Mouse (Mus musculus): ENCODE results near the gene Gpr146. TPM values are rescaled to one million over a fixed set of nuclear protein-coding genes. Genes with fewer than 3 reads are reported as not detected.
"Not testable (repeated sequence)": the region's sequence is repeated elsewhere in the genome, so short reads cannot be mapped to it uniquely, and the experiment has no call there.

Gpr146 gene
- polyA plus RNA-seq, 1 experiment from 2014 or later = 1.9 TPM

DNA sequence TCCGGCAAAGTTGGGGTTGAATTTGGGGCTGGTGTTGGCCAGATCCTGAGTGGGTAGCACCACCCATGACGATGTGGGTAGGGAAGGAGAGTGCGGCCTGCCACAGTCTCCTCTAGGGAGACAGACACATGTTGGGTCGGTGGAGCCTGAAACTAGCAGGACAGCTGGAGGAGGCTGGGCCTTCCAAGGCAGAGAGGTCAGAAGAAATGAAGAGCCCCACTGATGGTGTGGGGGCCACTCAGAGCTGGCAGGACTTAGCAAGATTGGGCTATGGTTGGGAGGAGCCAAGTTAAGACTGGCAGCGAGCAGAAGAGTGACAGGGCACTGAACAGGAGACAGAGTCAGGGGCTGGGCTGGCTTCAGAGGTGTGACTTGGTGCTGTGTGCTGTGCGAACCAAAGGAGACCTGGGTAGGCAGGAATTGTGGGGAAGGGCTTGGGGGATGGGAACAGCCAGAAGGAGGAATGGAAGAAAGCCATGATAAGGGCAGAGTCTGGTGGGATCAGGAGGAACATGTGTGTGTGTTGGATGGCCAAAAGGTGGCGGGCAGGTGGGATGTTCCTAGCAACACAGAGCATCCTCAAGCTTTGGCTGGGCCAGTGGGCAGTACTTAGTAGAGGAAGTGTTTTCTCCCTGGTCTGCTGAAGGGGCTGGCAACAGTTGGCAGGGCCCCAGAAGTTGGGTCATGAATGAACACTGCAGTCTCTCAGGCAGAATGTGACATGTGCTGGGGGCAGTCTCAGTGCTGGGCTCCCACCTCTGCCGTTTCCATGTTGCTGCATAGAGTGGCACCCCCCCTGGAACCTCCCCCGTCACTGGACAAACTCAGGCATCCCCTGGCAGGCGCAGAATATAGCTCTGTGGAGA is 10.1 kb downstream of the Gpr146 start:
- no peak overlapping the region for H3K4me2 ChIP-seq (replicated peaks)
- no peaks in the 10 kb centered on the region for H3K36me3 ChIP-seq
- H3K9ac ChIP-seq = no peak overlapping the region
- WGBS = 81% methylated on average over 10 of the region's 10 CpGs
- peaks cover 31% of the 10 kb centered on the region for H3K4me1 ChIP-seq
- H3K9me3 ChIP-seq = no peaks in the 10 kb centered on the region
- no peaks in the 10 kb centered on the region for H3K27me3 ChIP-seq
- H3K27ac ChIP-seq = peak overlapping the region; percentile 69
- no peak overlapping the region for H3K4me3 ChIP-seq
- no peak for ATAC-seq (ENCODE audit: insufficient number of reproducible peaks, insufficient read depth, low FRiP score, low TSS enrichment)

GRCm38 (mm10) chr5:139388195-139388570 is 10.7 kb downstream of the Gpr146 start:
- H3K27me3 ChIP-seq = no peaks in the 10 kb centered on the region
- WGBS = 70% methylated on average over 4 of the region's 4 CpGs
- no peak overlapping the region for H3K4me3 ChIP-seq
- peaks cover 31% of the 10 kb centered on the region for H3K4me1 ChIP-seq
- ATAC-seq (ENCODE audit: insufficient number of reproducible peaks, insufficient read depth, low FRiP score, low TSS enrichment) = no peak
- H3K36me3 ChIP-seq = no peaks in the 10 kb centered on the region
- H3K9ac ChIP-seq = no peak overlapping the region
- no peak overlapping the region for H3K4me2 ChIP-seq (replicated peaks)
- peak overlapping the region; percentile 69 for H3K27ac ChIP-seq
- H3K9me3 ChIP-seq = no peaks in the 10 kb centered on the region

DNA sequence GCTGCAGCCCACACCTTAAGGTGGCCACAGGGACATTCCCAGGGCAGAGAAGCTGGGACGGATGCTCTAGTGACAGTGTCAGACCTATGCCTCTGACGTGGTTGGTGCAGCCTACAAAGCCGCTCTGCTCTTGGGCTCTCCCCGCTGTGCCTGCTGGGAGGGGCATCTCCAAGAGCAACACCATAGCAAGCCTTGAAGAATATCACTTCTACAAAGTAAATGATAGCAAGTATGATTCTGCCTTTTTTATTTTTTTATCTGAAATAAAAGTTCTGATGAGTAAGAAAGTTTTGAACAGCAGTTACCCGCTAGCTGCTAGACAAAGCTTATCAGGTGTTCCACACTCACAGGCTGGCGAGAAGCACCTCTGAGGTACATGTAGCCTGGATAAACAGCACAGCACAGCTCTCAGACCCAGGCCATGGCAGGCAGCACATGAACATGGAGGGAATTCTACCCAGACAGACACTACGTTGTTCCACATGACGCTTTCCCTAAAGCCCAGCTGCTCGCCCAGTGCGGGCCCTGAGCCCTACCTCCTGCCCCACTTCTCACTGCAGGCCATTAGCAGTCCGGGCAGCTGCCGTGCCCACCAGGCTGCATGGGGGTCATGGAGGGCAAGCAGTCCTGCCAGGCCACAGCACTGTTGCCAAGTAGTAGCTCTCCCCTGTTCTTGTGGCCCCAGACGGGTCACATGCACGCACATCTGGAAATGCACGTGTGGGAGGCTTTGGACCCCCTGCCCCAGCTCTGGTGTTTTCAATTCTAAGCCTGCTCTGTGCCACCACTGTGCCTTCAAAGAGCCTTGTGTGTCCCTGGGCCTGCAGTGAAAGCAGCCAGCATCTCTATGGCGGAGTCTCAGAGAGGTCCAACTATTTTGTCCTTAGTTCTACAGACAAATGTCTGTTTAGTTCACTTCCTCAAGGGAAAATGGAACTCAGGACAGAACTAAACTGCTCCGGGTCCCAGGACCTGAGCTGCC is 11.5 kb downstream of the Gpr146 start:
- 65% methylated on average over 17 of the region's 17 CpGs for WGBS
- peaks cover 31% of the 10 kb centered on the region for H3K4me1 ChIP-seq

GRCm38 (mm10) chr5:139389676-139390061 is 12.2 kb downstream of the Gpr146 start:
- 0 out of 2 replicates have a peak, but pooled peaks have one; percentile 50 for ATAC-seq (ENCODE audit: insufficient number of reproducible peaks, insufficient read depth, low FRiP score, low TSS enrichment)
- H3K4me1 ChIP-seq = peaks cover 34% of the 10 kb centered on the region
- H3K9me3 ChIP-seq = no peaks in the 10 kb centered on the region
- H3K27ac ChIP-seq = peak overlapping the region; percentile 73
- no peak overlapping the region for H3K4me2 ChIP-seq (replicated peaks)
- H3K36me3 ChIP-seq = no peaks in the 10 kb centered on the region
- 0 out of 2 replicates have a peak overlapping the region, but pooled peaks have one; percentile 10 for H3K9ac ChIP-seq
- H3K27me3 ChIP-seq = no peaks in the 10 kb centered on the region
- 28% methylated on average over 6 of the region's 6 CpGs for WGBS
- H3K4me3 ChIP-seq = no peak overlapping the region

More for the DNA sequence above, 11.5 kb downstream of the Gpr146 start:
- H3K4me3 ChIP-seq = no peak overlapping the region
- H3K9ac ChIP-seq = peak overlapping the region; percentile 3; the same call in 1 of the 2 replicates
- H3K27me3 ChIP-seq = no peaks in the 10 kb centered on the region
- no peaks in the 10 kb centered on the region for H3K9me3 ChIP-seq
- H3K27ac ChIP-seq = peak overlapping the region; percentile 73
- no peak overlapping the region for H3K4me2 ChIP-seq (replicated peaks)
- H3K36me3 ChIP-seq = no peaks in the 10 kb centered on the region
- ATAC-seq (ENCODE audit: insufficient number of reproducible peaks, insufficient read depth, low FRiP score, low TSS enrichment) = no peak

DNA sequence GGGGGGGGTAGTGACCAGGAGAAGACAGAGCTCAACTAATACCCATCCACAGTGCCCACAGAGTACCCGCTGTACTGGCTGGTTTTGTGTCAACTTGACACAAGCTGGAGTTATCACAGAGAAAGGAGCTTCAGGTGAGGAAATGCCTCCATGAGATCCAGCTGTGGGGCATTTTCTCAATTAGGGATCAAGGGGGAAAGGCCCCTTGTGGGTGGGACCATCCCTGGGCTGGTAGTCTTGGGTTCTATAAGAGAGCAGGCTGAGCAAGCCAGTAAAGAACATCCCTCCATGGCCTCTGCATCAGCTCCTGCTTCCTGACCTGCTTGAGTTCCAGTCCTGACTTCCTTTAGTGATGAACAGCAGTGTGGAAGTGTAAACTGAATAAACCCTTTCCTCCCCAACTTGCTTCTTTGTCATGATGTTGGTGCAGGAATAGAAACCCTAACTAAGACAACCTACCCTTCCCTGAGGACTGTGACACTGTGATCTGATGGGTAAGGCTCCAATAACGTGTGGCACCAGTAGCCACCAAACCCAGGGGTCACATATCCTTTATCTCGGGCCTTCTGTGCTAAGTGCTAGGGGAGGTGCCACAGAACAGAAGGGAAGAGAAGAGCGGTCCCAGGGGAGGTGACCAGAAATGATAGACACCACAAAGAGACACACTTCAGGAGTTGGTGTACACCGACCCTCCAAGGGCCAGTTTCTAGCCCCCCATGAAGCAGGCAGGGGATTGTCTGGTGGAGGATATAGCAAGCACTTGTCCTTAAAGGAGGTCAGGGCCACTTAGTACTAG is 13.0 kb downstream of the Gpr146 start:
- H3K9ac ChIP-seq, H3K27ac ChIP-seq: not testable (repeated sequence)

GRCm38 (mm10) chr5:139391309-139391990 is 14.0 kb downstream of the Gpr146 start:
- no peak for ATAC-seq (ENCODE audit: insufficient number of reproducible peaks, insufficient read depth, low FRiP score, low TSS enrichment)
- Histone ChIP-seq H3K4me1 (peaks cover 34% of the 10 kb centered on the region), H3K9me3 (no peaks in the 10 kb centered on the region), H3K4me3 (no peak overlapping the region), H3K4me2 (replicated peaks) (no peak overlapping the region; the same call in 1 of the 2 replicates), H3K27ac (no peak overlapping the region), H3K27me3 (no peaks in the 10 kb centered on the region), H3K36me3 (no peaks in the 10 kb centered on the region), H3K9ac (no peak overlapping the region)
- WGBS = 77% methylated on average over 11 of the region's 11 CpGs

More for the DNA sequence above, 13.0 kb downstream of the Gpr146 start:
- H3K4me1 ChIP-seq = peaks cover 34% of the 10 kb centered on the region
- not testable (repeated sequence) for H3K4me2 ChIP-seq (replicated peaks); H3K36me3 ChIP-seq; ATAC-seq (ENCODE audit: insufficient number of reproducible peaks, insufficient read depth, low FRiP score, low TSS enrichment); H3K9me3 ChIP-seq; H3K4me3 ChIP-seq; H3K27me3 ChIP-seq
- WGBS = 82% methylated on average over 5 of the region's 5 CpGs

- no peak overlapping the region for H3K27ac ChIP-seq
- no peak overlapping the region for H3K4me3 ChIP-seq
- WGBS = 95% methylated on average over 37 of the region's 37 CpGs
- H3K36me3 ChIP-seq = no peaks in the 10 kb centered on the region
- H3K9me3 ChIP-seq = no peaks in the 10 kb centered on the region
- H3K27me3 ChIP-seq = no peaks in the 10 kb centered on the region
- ATAC-seq (ENCODE audit: insufficient number of reproducible peaks, insufficient read depth, low FRiP score, low TSS enrichment) = no peak
- H3K4me2 ChIP-seq (replicated peaks) = no peak overlapping the region
- H3K4me1 ChIP-seq = peaks cover 32% of the 10 kb centered on the region
- H3K9ac ChIP-seq = no peak overlapping the region
Measured at GRCm38 (mm10) chr5:139392219-139393196, 15.0 kb downstream of the Gpr146 start.

DNA sequence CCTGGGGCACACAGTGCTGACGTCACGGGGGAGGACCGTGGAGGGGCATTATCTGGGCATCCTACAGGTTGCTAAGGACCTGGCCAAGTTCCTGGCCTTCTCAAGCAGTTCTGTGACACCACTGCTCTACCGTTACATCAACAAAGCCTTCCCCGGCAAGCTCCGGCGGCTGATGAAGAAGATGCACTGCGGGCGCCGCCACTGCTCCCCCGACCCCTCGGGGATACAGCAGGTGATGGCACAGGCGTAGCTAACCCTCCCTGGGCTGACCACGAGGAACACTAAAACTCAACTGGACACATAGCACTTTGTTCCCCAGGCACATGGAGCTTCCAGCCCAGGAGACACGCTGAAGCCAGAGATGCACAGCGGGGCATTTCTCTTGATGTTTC is 15.7 kb downstream of the Gpr146 start:
- H3K9me3 ChIP-seq = no peaks in the 10 kb centered on the region
- H3K4me3 ChIP-seq = no peak overlapping the region
- no peaks in the 10 kb centered on the region for H3K27me3 ChIP-seq
- H3K27ac ChIP-seq = no peak overlapping the region
- ATAC-seq (ENCODE audit: insufficient number of reproducible peaks, insufficient read depth, low FRiP score, low TSS enrichment) = no peak
- 88% methylated on average over 16 of the region's 16 CpGs for WGBS
- H3K36me3 ChIP-seq = no peaks in the 10 kb centered on the region
- H3K4me1 ChIP-seq = peaks cover 25% of the 10 kb centered on the region
- H3K4me2 ChIP-seq (replicated peaks) = no peak overlapping the region
- no peak overlapping the region for H3K9ac ChIP-seq

- WGBS = 58% methylated on average over 7 of the region's 7 CpGs
- Histone ChIP-seq H3K27ac (no peak overlapping the region), H3K9ac (no peak overlapping the region), H3K4me1 (peaks cover 15% of the 10 kb centered on the region), H3K9me3 (no peaks in the 10 kb centered on the region), H3K27me3 (no peaks in the 10 kb centered on the region), H3K36me3 (no peaks in the 10 kb centered on the region), H3K4me3 (no peak overlapping the region), H3K4me2 (replicated peaks) (no peak overlapping the region)
- ATAC-seq (ENCODE audit: insufficient number of reproducible peaks, insufficient read depth, low FRiP score, low TSS enrichment) = no peak
Measured at GRCm38 (mm10) chr5:139394399-139394798, 16.9 kb downstream of the Gpr146 start.

- WGBS = 93% methylated on average over 4 of the region's 4 CpGs
- no peak overlapping the region for H3K4me2 ChIP-seq (replicated peaks)
- H3K4me3 ChIP-seq = no peak overlapping the region
- no peak for ATAC-seq (ENCODE audit: insufficient number of reproducible peaks, insufficient read depth, low FRiP score, low TSS enrichment)
- H3K9ac ChIP-seq = no peak overlapping the region
- H3K27me3 ChIP-seq = no peaks in the 10 kb centered on the region
- no peaks in the 10 kb centered on the region for H3K9me3 ChIP-seq
- no peaks in the 10 kb centered on the region for H3K36me3 ChIP-seq
- H3K27ac ChIP-seq = no peak overlapping the region
- peaks cover 6% of the 10 kb centered on the region; the same call in 1 of the 2 replicates for H3K4me1 ChIP-seq
Measured at GRCm38 (mm10) chr5:139395528-139395927, 18.0 kb downstream of the Gpr146 start.
